Mouse (Mus musculus): ENCODE results near the gene Rps6ka5.

Gene Rps6ka5

GRCm38 (mm10) chr12:100503659-100504058 is 223.1 kb downstream of the Rps6ka5 start:
- in situ Hi-C loops (cut with MboI, MseI) = no loop called here

DNA sequence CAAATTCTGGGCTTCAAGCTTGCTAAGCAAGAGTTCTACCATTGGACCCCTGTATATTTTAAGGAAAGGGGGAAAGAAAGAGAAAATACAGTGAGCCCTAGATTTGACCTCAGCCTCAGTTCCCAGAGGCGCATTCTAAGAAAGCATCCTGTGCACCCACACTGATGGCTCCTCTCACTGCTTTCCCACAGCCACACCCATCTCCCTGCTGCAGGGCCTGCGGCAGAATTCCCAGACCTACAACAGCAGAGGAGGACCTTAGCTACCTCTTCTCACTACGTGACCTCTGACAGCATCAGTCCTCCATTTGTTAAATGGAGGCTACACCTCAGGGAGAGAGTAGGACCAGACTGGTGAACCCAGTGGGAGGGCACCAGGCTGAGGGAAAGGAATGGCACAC is 224.2 kb downstream of the Rps6ka5 start:
- in situ Hi-C loops (cut with MboI, MseI) = no loop called here

- in situ Hi-C loops (cut with MboI, MseI) = no loop called here
Measured at GRCm38 (mm10) chr12:100501261-100501660, 225.5 kb downstream of the Rps6ka5 start.

GRCm38 (mm10) chr12:100499469-100499868 is 227.3 kb downstream of the Rps6ka5 start:
- in situ Hi-C loops (cut with MboI, MseI) = no loop called here

All from regulatory T cell (primary cell).